Comparison of ENCODE assay signal across 19 mouse cellular contexts in the genomic region with DNA sequence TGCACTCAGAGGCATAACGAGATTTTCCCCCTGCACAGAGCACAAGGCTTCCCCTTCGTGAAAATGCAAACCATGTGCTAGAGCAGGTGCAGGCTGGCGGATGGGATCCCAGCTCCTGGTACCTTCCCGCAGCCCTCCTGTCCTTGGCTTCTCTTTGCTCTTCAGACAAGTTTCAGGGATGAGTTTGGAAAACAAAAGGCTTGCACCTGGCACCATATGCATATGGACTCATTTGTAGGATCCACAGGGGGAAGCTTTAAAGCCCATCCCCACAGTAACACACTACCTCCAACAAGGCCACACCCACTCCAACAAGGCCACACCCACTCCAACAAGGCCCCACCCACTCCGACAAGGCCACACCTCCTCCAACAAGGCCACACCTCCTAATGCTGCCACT.
A peak's percentile ranks its signal among the peaks of the same experiment; 100 is the strongest.
DNase-seq lines count a peak whose midpoint lies in the region; TF ChIP-seq lines count a peak whose summit lies in the region.
"Had no signal": no experiment of that assay in that cellular context is flagged by ENCODE, and none has a peak within 500 bp of the region (broad histone marks: within the 10 kb centered on the region; RNA-seq: fewer than 3 reads in every experiment).

No protein-coding gene starts in this region.

- H3K4me3 ChIP-seq in ES-E14 (ENCODE audit: insufficient read depth in 1 of 2, low read depth in 1 of 2, low read length in 2 of 2, poor library complexity in 1 of 2, severe bottlenecking in 1 of 2): no peak overlapping the region
- H3K4me3 ChIP-seq: embryonic facial prominence, embryonic 10.5 days; embryonic facial prominence, embryonic 12.5 days; forebrain, embryonic 13.5 days; forebrain, embryonic 15.5 days had no signal

- no peaks in the 10 kb centered on the region for H3K9me3 ChIP-seq in ES-E14 (ENCODE audit: control insufficient read depth, insufficient read depth, low read depth, low read length)
- H3K9me3 ChIP-seq: embryonic facial prominence, embryonic 10.5 days; embryonic facial prominence, embryonic 12.5 days; forebrain, embryonic 13.5 days; forebrain, embryonic 15.5 days had no signal

- H3K4me1 ChIP-seq in ES-E14 (ENCODE audit: control insufficient read depth in 2 of 2, insufficient read depth in 2 of 2, low read length in 2 of 2, poor library complexity in 1 of 2): no peaks in the 10 kb centered on the region
- H3K4me1 ChIP-seq: embryonic facial prominence, embryonic 10.5 days; embryonic facial prominence, embryonic 12.5 days; forebrain, embryonic 13.5 days; forebrain, embryonic 15.5 days had no signal

- no peaks in the 10 kb centered on the region for H3K36me3 ChIP-seq in ES-E14 (ENCODE audit: control insufficient read depth, insufficient read depth, low read length, poor library complexity, severe bottlenecking)
- H3K36me3 ChIP-seq: embryonic facial prominence, embryonic 10.5 days; embryonic facial prominence, embryonic 12.5 days; forebrain, embryonic 15.5 days had no signal

- H3K9ac ChIP-seq in ES-E14 (ENCODE audit: insufficient read depth, low read depth, low read length, poor library complexity, severe bottlenecking): no peak overlapping the region
- H3K9ac ChIP-seq: embryonic facial prominence, embryonic 12.5 days; forebrain, embryonic 13.5 days; forebrain, embryonic 15.5 days; forebrain, postnatal 0 days had no signal

- in situ Hi-C loops in ES-E14 (cut with MboI; ENCODE audit: low sequenced_read_pairs in 2 of 2, unreplicated experiment in 2 of 2): no loop called here

- DNase-seq in layer of hippocampus, adult 9-11 months: peak; percentile 26
- DNase-seq in layer of hippocampus, postnatal 36 days: no peak
- peak; percentile 91 for DNase-seq in ES-CJ7 (ENCODE audit: low read depth, low spot score)
- DNase-seq in ES-E14 (ENCODE audit: low read depth, low spot score): peak; percentile 12
- DNase-seq in ZHBTc4 (ENCODE audit: low read depth, low spot score): peak; percentile 82
- no peak for DNase-seq in spleen, postnatal 4 days (ENCODE audit: low spot score in 2 of 2)
- DNase-seq in lung, postnatal 14 days: no peak
- DNase-seq in adrenal gland, adult 8-10 months: no peak
- DNase-seq: adrenal gland, postnatal 10 days; adrenal gland, postnatal 25 days; cerebellum, adult 11-12 months; cerebellum, adult 2 months; cerebellum, adult 9-10 months; cerebellum, postnatal 25 days; forebrain, postnatal 0 days had no signal

- H3K27ac ChIP-seq in ES-E14 (ENCODE audit: insufficient read depth, low read depth, low read length, poor library complexity, severe bottlenecking): no peak overlapping the region
- H3K27ac ChIP-seq: embryonic facial prominence, embryonic 10.5 days; embryonic facial prominence, embryonic 12.5 days; forebrain, embryonic 13.5 days; forebrain, embryonic 15.5 days had no signal

TF ChIP-seq in ES-E14, 5 proteins besides CTCF, POLR2A, EP300 and RAD21:
- TF ChIP-seq HCFC1 (IDR thresholded peaks at IDR 0.05; ENCODE audit: borderline replicate concordance, insufficient read depth, low read length): no peak
- no peak for TF ChIP-seq ZC3H11A (IDR thresholded peaks at IDR 0.05; ENCODE audit: borderline replicate concordance, low read depth, low read length)
- no peak for TF ChIP-seq ZNF384 (IDR thresholded peaks at IDR 0.05; ENCODE audit: low read depth, low read length)
- no peak for TF ChIP-seq CHD2 (IDR thresholded peaks at IDR 0.05; ENCODE audit: low read depth, low read length)
- TF ChIP-seq MAFK (IDR thresholded peaks at IDR 0.05; ENCODE audit: insufficient read depth, low read depth, low read length): no peak

Comparison
In these comparisons a context has a peak if more than half of its experiments do, and no peak if none do; other contexts are left out.
1. DNase-seq: peak in layer of hippocampus, adult 9-11 months (single experiment), ES-CJ7 (single experiment), ES-E14 (single experiment) and ZHBTc4 (single experiment); none in layer of hippocampus, postnatal 36 days (0 of 2), spleen, postnatal 4 days (0 of 2), lung, postnatal 14 days (single experiment) and adrenal gland, adult 8-10 months (single experiment).